Mouse (Mus musculus) limb, embryonic 14.5 days (tissue): ENCODE data around the gene Fndc5. TPM values are rescaled to one million over a fixed set of nuclear protein-coding genes. Genes with fewer than 3 reads are reported as not detected.

Experiments used
- ATAC-seq: fragments of 200-750 bp; cut with Nextera tagmentation; 2 replicates; pipeline ENCODE4 v1.8.0; 2017; ENCODE audit warnings: low read depth, moderate number of reproducible peaks, moderate TSS enrichment; ENCODE audit not compliant: low FRiP score
- DNase-seq: peaks from one replicate; pipeline ENCODE4 v3.0.0-alpha.2; 2015; ENCODE audit warnings: low spot score
- H3K27ac ChIP-seq: fragments of 300-500 bp; sonication (generic); replicated peaks from 2 replicates; pipeline ENCODE4 v1.5.1; 2014; ENCODE audit warnings: low read depth, mild to moderate bottlenecking, low read length, moderate library complexity, mixed read lengths
- H3K27me3 ChIP-seq: fragments of 300-500 bp; sonication (generic); 2 replicates; pipeline ENCODE4 v1.6.1; 2014; ENCODE audit warnings: low read length, mixed read lengths; ENCODE audit not compliant: control insufficient read depth, insufficient read depth
- H3K36me3 ChIP-seq: fragments of 300-500 bp; sonication (generic); 2 replicates; pipeline ENCODE4 v1.6.1; 2014; ENCODE audit warnings: mild to moderate bottlenecking, low read length, moderate library complexity, mixed read lengths; ENCODE audit not compliant: control insufficient read depth, insufficient read depth
- H3K4me1 ChIP-seq: fragments of 300-500 bp; sonication (generic); 2 replicates; pipeline ENCODE4 v1.6.1; 2014; ENCODE audit warnings: antibody characterized with exemption, low read length, mixed read lengths; ENCODE audit not compliant: control insufficient read depth, insufficient read depth
- H3K4me2 ChIP-seq: fragments of 300-500 bp; sonication (generic); replicated peaks from 2 replicates; pipeline ENCODE4 v1.6.1; 2014; ENCODE audit warnings: low read depth, mild to moderate bottlenecking, low read length, moderate library complexity; ENCODE audit not compliant: severe bottlenecking
- H3K4me3 ChIP-seq: fragments of 300-500 bp; sonication (generic); replicated peaks from 2 replicates; pipeline ENCODE4 v1.5.1; 2014; ENCODE audit warnings: low read length
- H3K9ac ChIP-seq: fragments of 300-500 bp; sonication (generic); 2 replicates; pipeline ENCODE4 v1.6.1; 2014; ENCODE audit warnings: mild to moderate bottlenecking, low read depth, low read length, moderate library complexity; ENCODE audit not compliant: severe bottlenecking
- H3K9me3 ChIP-seq: fragments of 300-500 bp; sonication (generic); 2 replicates; pipeline ENCODE4 v1.6.1; 2016; ENCODE audit warnings: low read length; ENCODE audit not compliant: control insufficient read depth
- POLR2A ChIP-seq: fragments of 200-500 bp; IDR thresholded peaks from 2 replicates; pipeline ENCODE4 v1.8.0; 2012; ENCODE audit warnings: inconsistent platforms, mild to moderate bottlenecking, moderate library complexity, borderline replicate concordance; ENCODE audit not compliant: insufficient read depth, insufficient read length; ENCODE audit errors: extremely low read depth
- WGBS: fragments of 180-500 bp; shearing (Covaris S2); extraction: QIAGEN DNeasy Blood & Tissue Kit; methylation state at CpG from one replicate; pipeline ENCODE4 v1.1.7; 2014; 5-methylcytosine and 5-hydroxymethylcytosine counted together
- polyA plus RNA-seq, 2 experiments: library from polyadenylated mRNA; depleted of rRNA in 1 of 2; stranded (reverse) in 1 of 2; unstranded in 1 of 2; fragments of >200 nt; fragmentation: Nextera tagmentation in 1 of 2; extraction: Ambion mirVana in 1 of 2; gene quantifications; 2 replicates each; pipeline versions ENCODE4 v1.2.1 to v1.2.3; 2012 to 2014

The Fndc5 gene
- polyA plus RNA-seq, 2 experiments = 31.0 to 32.8 TPM

DNA sequence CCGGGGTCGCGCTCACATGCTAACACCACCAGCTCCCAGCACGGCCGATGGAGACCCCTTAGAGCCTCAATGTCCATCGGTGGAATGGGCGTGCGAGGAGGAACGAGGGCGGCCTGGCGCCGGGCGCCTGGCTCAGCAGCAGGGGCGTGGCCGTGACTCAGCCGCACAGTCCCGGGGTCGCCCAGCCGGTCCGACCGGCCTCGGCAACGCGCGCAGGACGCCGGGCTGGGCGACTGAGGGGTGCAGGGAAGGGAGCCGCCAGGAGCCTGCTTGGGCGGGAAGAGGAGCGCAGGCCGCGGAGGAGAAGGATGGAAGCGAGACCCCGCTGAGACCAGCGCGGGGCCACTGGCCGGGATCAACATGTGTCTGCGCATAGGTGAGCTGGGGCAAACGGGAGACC lies 31.4 kb upstream of the Fndc5 start, which contains the start of gene Tmem54:
Gene Tmem54, plus strand, starts transcription at position 193 of the 400 bp plus-strand sequence.
- Histone ChIP-seq H3K4me3 (peak within 1 kb of the TSS; percentile 29), H3K9ac (peak within 1 kb of the TSS; percentile 40), H3K4me1 (peaks cover 4% of the 10 kb centered on the region; the same call in 1 of the 2 replicates), H3K27me3 (peaks cover 22% of the 10 kb centered on the region), H3K36me3 (no peaks in the 10 kb centered on the region), H3K4me2 (peak within 1 kb of the TSS; percentile 43), H3K9me3 (no peaks in the 10 kb centered on the region), H3K27ac (no peak within 1 kb of the TSS)
- ATAC-seq (no peak), DNase-seq (no peak)
- no peak for TF ChIP-seq POLR2A
- WGBS = 2% methylated on average over 30 of the region's 40 CpGs

DNA sequence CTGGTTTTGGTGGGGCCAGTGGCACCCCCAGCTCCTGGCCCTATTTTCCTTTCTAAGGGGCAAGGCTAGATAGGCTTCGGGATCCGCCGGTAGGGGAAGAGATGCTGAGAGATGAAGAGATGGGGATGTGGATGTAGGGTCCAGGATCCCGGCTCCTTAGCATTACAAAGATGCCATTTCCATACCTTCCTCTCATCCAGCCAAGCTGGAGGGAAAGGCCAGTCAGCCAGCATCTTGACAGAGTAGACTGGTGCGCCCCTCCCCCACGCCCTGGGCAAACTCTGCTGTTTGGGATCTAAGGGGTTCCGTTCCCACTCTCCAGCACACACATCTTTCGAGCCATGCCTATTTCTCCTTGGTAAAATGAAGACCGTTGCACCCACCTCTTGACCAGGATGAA lies 30.7 kb upstream of the Fndc5 start:
- ATAC-seq (no peak), DNase-seq (no peak)
- Histone ChIP-seq H3K4me2 (peak overlapping the region; percentile 43; the same call in 1 of the 2 replicates), H3K4me1 (peaks cover 4% of the 10 kb centered on the region; the same call in 1 of the 2 replicates), H3K4me3 (peak overlapping the region; percentile 29), H3K9me3 (no peaks in the 10 kb centered on the region), H3K27ac (no peak overlapping the region), H3K9ac (peak overlapping the region; percentile 40; the same call in 1 of the 2 replicates), H3K27me3 (peaks cover 22% of the 10 kb centered on the region), H3K36me3 (no peaks in the 10 kb centered on the region)
- 15% methylated on average over 9 of the region's 9 CpGs for WGBS
- no peak for TF ChIP-seq POLR2A

- Histone ChIP-seq H3K27me3 (peaks cover 22% of the 10 kb centered on the region), H3K4me2 (no peak overlapping the region), H3K4me3 (no peak overlapping the region), H3K27ac (no peak overlapping the region), H3K36me3 (no peaks in the 10 kb centered on the region), H3K9me3 (no peaks in the 10 kb centered on the region), H3K9ac (no peak overlapping the region), H3K4me1 (peaks cover 4% of the 10 kb centered on the region; the same call in 1 of the 2 replicates)
- no peak for ATAC-seq
- TF ChIP-seq POLR2A = no peak
- 60% methylated on average over 10 of the region's 10 CpGs for WGBS
- DNase-seq = no peak
Measured at GRCm38 (mm10) chr4:129107348-129107899, 29.4 kb upstream of the Fndc5 start.

DNA sequence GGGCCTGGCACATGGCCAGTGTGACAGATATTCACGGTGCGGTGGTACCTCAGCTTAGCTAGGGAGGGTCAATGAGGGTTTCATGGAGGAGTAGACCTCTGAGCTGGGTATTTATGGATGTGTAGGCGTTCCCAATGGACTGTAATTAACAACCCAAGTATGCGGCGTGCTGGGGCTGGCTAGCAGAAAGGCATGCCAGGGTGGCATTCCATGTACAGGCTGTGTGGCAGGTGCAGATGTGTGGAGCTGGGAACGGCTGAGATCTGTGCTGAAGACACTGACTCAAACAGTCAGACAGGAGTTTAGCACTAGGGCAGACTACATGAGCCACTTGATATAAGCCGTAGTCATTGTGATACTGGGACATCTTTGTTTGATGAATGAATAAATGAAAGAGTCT lies 28.2 kb upstream of the Fndc5 start:
- no peak overlapping the region for H3K9ac ChIP-seq
- H3K4me2 ChIP-seq = no peak overlapping the region

DNA sequence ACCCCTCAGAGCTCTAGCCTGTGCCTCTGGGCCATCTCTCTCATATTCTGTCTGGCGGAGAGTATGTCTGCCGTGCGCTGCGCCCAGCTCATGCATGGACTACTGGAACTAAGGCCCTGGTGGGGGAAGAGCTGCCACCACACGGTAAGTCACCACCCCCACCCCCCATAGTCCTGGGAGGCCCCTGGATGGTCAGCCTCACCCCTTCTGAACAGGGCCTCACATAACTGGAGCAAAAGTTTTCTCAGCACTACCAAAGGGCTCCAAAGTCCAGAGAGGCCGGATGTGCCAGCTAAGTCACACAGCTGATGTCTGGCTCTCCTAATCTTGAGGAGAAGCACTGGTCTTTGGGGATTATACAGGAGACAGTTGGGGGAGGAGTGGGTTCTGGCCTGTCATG lies 26.0 kb upstream of the Fndc5 start:
- Histone ChIP-seq H3K4me3 (no peak overlapping the region), H3K36me3 (no peaks in the 10 kb centered on the region), H3K9ac (no peak overlapping the region), H3K27me3 (peaks cover 4% of the 10 kb centered on the region), H3K4me2 (no peak overlapping the region), H3K9me3 (no peaks in the 10 kb centered on the region), H3K27ac (no peak overlapping the region), H3K4me1 (no peaks in the 10 kb centered on the region)
- 88% methylated on average over 6 of the region's 6 CpGs for WGBS
- no peak for DNase-seq
- TF ChIP-seq POLR2A = no peak
- ATAC-seq = no peak

More for the DNA sequence above, 28.2 kb upstream of the Fndc5 start:
- Histone ChIP-seq H3K4me3 (no peak overlapping the region), H3K27ac (no peak overlapping the region), H3K27me3 (peaks cover 22% of the 10 kb centered on the region), H3K36me3 (no peaks in the 10 kb centered on the region), H3K9me3 (no peaks in the 10 kb centered on the region), H3K4me1 (peaks cover 4% of the 10 kb centered on the region; the same call in 1 of the 2 replicates)
- ATAC-seq = no peak
- DNase-seq = no peak
- WGBS = 64% methylated on average over 7 of the region's 7 CpGs
- TF ChIP-seq POLR2A = no peak
